In genomic region chrX:103551304-103551703, GRCm38 (mm10) we compare ENCODE assay signal across 9 mouse cellular contexts.
DNase-seq lines count a peak whose midpoint lies in the region; ATAC-seq and TF ChIP-seq lines count a peak whose summit lies in the region.
"Had no signal": no experiment of that assay in that cellular context is flagged by ENCODE, and none has a peak within 500 bp of the region (broad histone marks: within the 10 kb centered on the region; RNA-seq: fewer than 3 reads in every experiment).

No protein-coding gene starts in this region.

- H3K4me2 ChIP-seq in liver, embryonic 11.5 days, result no peak overlapping the region
- no peak overlapping the region for H3K4me2 ChIP-seq in forebrain, postnatal 0 days (ENCODE audit: low read depth)
- no peak overlapping the region for H3K4me2 ChIP-seq in intestine, embryonic 16.5 days (ENCODE audit: low read depth, low read length)
- no peak overlapping the region for H3K4me2 ChIP-seq in liver, embryonic 16.5 days (ENCODE audit: low read depth, low read length)

- peaks cover 22% of the 10 kb centered on the region for H3K4me1 ChIP-seq in liver, adult 2 months (ENCODE audit: control insufficient read depth, insufficient read depth, low read length)
- peaks cover 3% of the 10 kb centered on the region; the same call in 1 of the 2 replicates for H3K4me1 ChIP-seq in liver, embryonic 11.5 days (replicated peaks; ENCODE audit: control insufficient read depth, insufficient read depth, low read length)
- H3K4me1 ChIP-seq in forebrain, postnatal 0 days (ENCODE audit: insufficient read depth), result peaks cover 3% of the 10 kb centered on the region; the same call in 1 of the 2 replicates
- H3K4me1 ChIP-seq in intestine, embryonic 16.5 days (ENCODE audit: control insufficient read depth, insufficient read depth, low read length), result peaks cover 7% of the 10 kb centered on the region; the same call in 1 of the 2 replicates
- H3K4me1 ChIP-seq in liver, embryonic 16.5 days (ENCODE audit: control insufficient read depth, low read depth, low read length), result no peaks in the 10 kb centered on the region; the same call in 1 of the 2 replicates

- no peaks in the 10 kb centered on the region for H3K27me3 ChIP-seq in liver, adult 2 months (ENCODE audit: control insufficient read depth, insufficient read depth, low read length)
- H3K27me3 ChIP-seq in liver, embryonic 11.5 days (replicated peaks; ENCODE audit: control insufficient read depth, insufficient read depth, low read length), result no peaks in the 10 kb centered on the region
- H3K27me3 ChIP-seq in forebrain, postnatal 0 days (ENCODE audit: insufficient read depth, low read length), result no peaks in the 10 kb centered on the region
- H3K27me3 ChIP-seq in intestine, embryonic 16.5 days (replicated peaks; ENCODE audit: control insufficient read depth, insufficient read depth, low read length), result no peaks in the 10 kb centered on the region
- no peaks in the 10 kb centered on the region for H3K27me3 ChIP-seq in liver, embryonic 16.5 days (ENCODE audit: control insufficient read depth, insufficient read depth, low read depth, low read length)

- H3K9ac ChIP-seq in liver, adult 2 months (ENCODE audit: low read depth, low read length), result no peak overlapping the region
- H3K9ac ChIP-seq in liver, embryonic 11.5 days (ENCODE audit: low read depth, low read length), result no peak overlapping the region
- H3K9ac ChIP-seq in forebrain, postnatal 0 days, result no peak overlapping the region
- H3K9ac ChIP-seq in intestine, embryonic 16.5 days (ENCODE audit: low read depth, low read length), result no peak overlapping the region
- no peak overlapping the region for H3K9ac ChIP-seq in liver, embryonic 16.5 days (ENCODE audit: low read depth, low read length)

- H3K79me2 ChIP-seq in liver, adult 2 months (ENCODE audit: control insufficient read depth, insufficient read depth, low read length), result no peaks in the 10 kb centered on the region; the same call in 1 of the 2 replicates

- WGBS in liver, adult 2 months, result 6% methylated on average over 14 of the region's 14 CpGs
- WGBS in liver, embryonic 11.5 days, result 74% methylated on average over 14 of the region's 14 CpGs
- 60% methylated on average over 14 of the region's 14 CpGs for whole genome bisulfite sequencing in forebrain, postnatal 0 days
- 74% methylated on average over 14 of the region's 14 CpGs for WGBS in intestine, embryonic 16.5 days
- WGBS in liver, embryonic 16.5 days (ENCODE audit: insufficient replicate concordance), result 62% methylated on average over 14 of the region's 14 CpGs

- TF ChIP-seq CTCF in liver, adult 2 months (IDR thresholded peaks at IDR 0.05; ENCODE audit: low read depth, low read length), result peak; percentile 8; the same call in 1 of the 2 replicates
- no peak for TF ChIP-seq CTCF in forebrain, postnatal 0 days (IDR thresholded peaks at IDR 0.05; ENCODE audit: low read depth)

- no peak for TF ChIP-seq POLR2A in liver, adult 2 months (IDR thresholded peaks at IDR 0.05; ENCODE audit: extremely low read depth, insufficient read depth, low read length)

- no peak overlapping the region for H3K4me3 ChIP-seq in liver, adult 2 months (ENCODE audit: insufficient read depth, low read depth, low read length)
- no peak overlapping the region for H3K4me3 ChIP-seq in liver, embryonic 11.5 days (ENCODE audit: low read depth, low read length)
- H3K4me3 ChIP-seq in forebrain, postnatal 0 days (ENCODE audit: low read depth, low read length), result no peak overlapping the region
- H3K4me3 ChIP-seq in intestine, embryonic 16.5 days (ENCODE audit: low read length), result no peak overlapping the region
- no peak overlapping the region for H3K4me3 ChIP-seq in liver, embryonic 16.5 days (ENCODE audit: low read depth, low read length)
- H3K4me3 ChIP-seq: myocyte had no signal

- DNase-seq in liver, adult 2 months (ENCODE audit: extremely low read depth, low read depth, low spot score), result peak; percentile 93
- DNase-seq in liver, embryonic 11.5 days (ENCODE audit: low spot score), result no peak
- DNase-seq in forebrain, postnatal 0 days, result peak; percentile 52
- DNase-seq in B cell, adult 2 months, result no peak
- DNase-seq in embryo, embryonic 11 days, result no peak
- DNase-seq in cerebellum, postnatal 36 days, result no peak

- H3K27ac ChIP-seq in liver, adult 2 months (replicated peaks; ENCODE audit: insufficient read depth, low read depth, low read length), result peak overlapping the region; percentile 82
- no peak overlapping the region for H3K27ac ChIP-seq in liver, embryonic 11.5 days (ENCODE audit: low read depth, low read length)
- H3K27ac ChIP-seq in forebrain, postnatal 0 days (ENCODE audit: low read depth, low read length), result peak overlapping the region; percentile 35; the same call in 1 of the 2 replicates
- peak overlapping the region; percentile 49 for H3K27ac ChIP-seq in intestine, embryonic 16.5 days (ENCODE audit: low read length)
- H3K27ac ChIP-seq in liver, embryonic 16.5 days (ENCODE audit: low read length), result no peak overlapping the region; the same call in 1 of the 2 replicates

- no peaks in the 10 kb centered on the region for H3K36me3 ChIP-seq in liver, adult 2 months (ENCODE audit: control insufficient read depth, insufficient read depth, low read length)
- H3K36me3 ChIP-seq in liver, embryonic 11.5 days (ENCODE audit: control insufficient read depth, insufficient read depth, low read length), result no peaks in the 10 kb centered on the region
- no peaks in the 10 kb centered on the region for H3K36me3 ChIP-seq in forebrain, postnatal 0 days (ENCODE audit: insufficient read depth)
- H3K36me3 ChIP-seq in intestine, embryonic 16.5 days (ENCODE audit: control insufficient read depth, insufficient read depth, low read length), result no peaks in the 10 kb centered on the region
- no peaks in the 10 kb centered on the region for H3K36me3 ChIP-seq in liver, embryonic 16.5 days (ENCODE audit: control insufficient read depth, insufficient read depth)

- H3K9me3 ChIP-seq in liver, embryonic 11.5 days (ENCODE audit: control insufficient read depth, low read length), result no peaks in the 10 kb centered on the region
- H3K9me3 ChIP-seq in forebrain, postnatal 0 days (ENCODE audit: low read length), result no peaks in the 10 kb centered on the region
- H3K9me3 ChIP-seq in intestine, embryonic 16.5 days (ENCODE audit: control insufficient read depth, low read length), result no peaks in the 10 kb centered on the region
- no peaks in the 10 kb centered on the region for H3K9me3 ChIP-seq in liver, embryonic 16.5 days (replicated peaks; ENCODE audit: control insufficient read depth, low read length)

- ATAC-seq in liver, embryonic 11.5 days (replicated peaks; ENCODE audit: low FRiP score), result no peak
- ATAC-seq in forebrain, postnatal 0 days, result peak; percentile 68
- peak; percentile 19 for ATAC-seq in intestine, embryonic 16.5 days
- ATAC-seq in liver, embryonic 16.5 days (ENCODE audit: low read depth), result peak; percentile 52; the same call in 1 of the 2 replicates

Comparison
In these comparisons a context has a peak if more than half of its experiments do, and no peak if none do; other contexts are left out.
1. DNase-seq: peak in liver, adult 2 months (single experiment) and forebrain, postnatal 0 days (single experiment); none in liver, embryonic 11.5 days (single experiment), B cell, adult 2 months (0 of 2), embryo, embryonic 11 days (single experiment) and cerebellum, postnatal 36 days (0 of 2).
2. H3K27ac ChIP-seq: peak in liver, adult 2 months (single experiment), forebrain, postnatal 0 days (single experiment) and intestine, embryonic 16.5 days (single experiment); none in liver, embryonic 11.5 days (single experiment) and liver, embryonic 16.5 days (single experiment).